Mouse (Mus musculus): ENCODE results near the gene Ippk.

The Ippk gene

GRCm38 (mm10) chr13:49492376-49493368 is 71.6 kb downstream of the Ippk start, which contains the start of gene Tes3-ps:
TSS of gene Tes3-ps (plus strand) at chr13:49493318.
- DNase-seq, result no peak

- DNase-seq, result no peak
Observed at GRCm38 (mm10) chr13:49504510-49504909, 83.5 kb downstream of the Ippk start, which contains the start of gene Ecm2. TSS of gene Ecm2 (plus strand) at chr13:49504810.

- DNase-seq, result no peak
Observed at GRCm38 (mm10) chr13:49505776-49506175, 84.7 kb downstream of the Ippk start.

GRCm38 (mm10) chr13:49507176-49507575 is 86.1 kb downstream of the Ippk start:
- peak; percentile 51 for DNase-seq
